Mouse (Mus musculus) MEL-GATA-1-ER (cell line): Measurements from ENCODE around the gene Mre11a.
A peak's percentile ranks its signal among the peaks of the same experiment; 100 is the strongest.
"Not testable (repeated sequence)": the region's sequence is repeated elsewhere in the genome, so short reads cannot be mapped to it uniquely, and the experiment has no call there.

Experiments
- DNase-seq: peaks from one replicate; pipeline ENCODE4 v3.0.0-alpha.2; 2012; ENCODE audit warnings: low read depth; ENCODE audit errors: extremely low read depth

The Mre11a gene

GRCm38 (mm10) chr9:14868326-14868725 is 83.9 kb downstream of the Mre11a start:
- DNase-seq, result no peak

GRCm38 (mm10) chr9:14870377-14870776 is 85.9 kb downstream of the Mre11a start:
- DNase-seq, result no peak

- DNase-seq, result no peak
Measured at GRCm38 (mm10) chr9:14870802-14871201, 86.3 kb downstream of the Mre11a start.

GRCm38 (mm10) chr9:14871536-14871935 is 87.1 kb downstream of the Mre11a start:
- DNase-seq, result no peak

GRCm38 (mm10) chr9:14872181-14872930 is 87.9 kb downstream of the Mre11a start:
- no peak for DNase-seq

GRCm38 (mm10) chr9:14875743-14876507 is 91.5 kb downstream of the Mre11a start:
- no peak for DNase-seq

- DNase-seq, result not testable (repeated sequence)
Measured at GRCm38 (mm10) chr9:14876566-14876965, 92.1 kb downstream of the Mre11a start.

- DNase-seq, result no peak
Measured at GRCm38 (mm10) chr9:14884641-14885040, 100.2 kb downstream of the Mre11a start.

- DNase-seq, result no peak
Measured at GRCm38 (mm10) chr9:14885151-14885550, 100.7 kb downstream of the Mre11a start.

- DNase-seq, result peak; percentile 14
Measured at GRCm38 (mm10) chr9:14885954-14886353, 101.5 kb downstream of the Mre11a start.
